Mouse (Mus musculus): ENCODE data around the gene Kiss1. TPM values are rescaled to one million over a fixed set of nuclear protein-coding genes. Genes with fewer than 3 reads are reported as not detected.

The Kiss1 gene
- polyA plus RNA-seq, 1 experiment, result not detected

DNA sequence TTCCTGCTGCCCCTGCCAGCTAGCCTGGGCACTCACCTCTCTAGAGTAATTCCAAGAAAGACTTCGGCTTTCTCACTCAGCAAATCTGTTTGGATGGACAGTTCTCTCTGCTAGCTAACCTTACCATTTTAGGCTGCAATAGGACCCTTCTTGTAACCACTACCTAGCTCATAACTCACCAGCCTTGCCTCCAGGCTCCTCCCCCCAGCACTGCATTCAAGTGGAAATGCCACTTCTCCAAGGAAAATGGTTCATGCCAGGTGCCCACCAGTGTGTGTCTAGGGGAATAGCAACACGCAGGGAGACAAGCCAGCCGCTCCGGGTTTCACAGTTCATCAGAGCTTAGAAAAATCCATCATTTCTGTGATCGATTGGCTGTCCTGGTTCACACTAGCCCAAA lies 55.9 kb downstream of the Kiss1 start:
- H3K36me3 ChIP-seq (ENCODE audit: control insufficient read depth, insufficient read depth, low read length), result no peaks in the 10 kb centered on the region
- H3K27ac ChIP-seq (ENCODE audit: insufficient read depth, low read depth, low read length), result no peak overlapping the region
- H3K27me3 ChIP-seq (ENCODE audit: control insufficient read depth, insufficient read depth, low read length), result no peaks in the 10 kb centered on the region
- TF ChIP-seq CTCF (IDR thresholded peaks at IDR 0.05; ENCODE audit: extremely low read depth, insufficient read length, insufficient replicate concordance, low read depth, low read length), result no peak
- no peak for TF ChIP-seq POLR2A (IDR thresholded peaks at IDR 0.05; ENCODE audit: low read depth, low read length)
- 88% methylated on average over 5 of the region's 5 CpGs for WGBS
- peaks cover 11% of the 10 kb centered on the region for H3K4me1 ChIP-seq (ENCODE audit: control insufficient read depth, insufficient read depth, insufficient read length, low read length)
- no peak overlapping the region for H3K4me3 ChIP-seq (ENCODE audit: low read depth, low read length)

Other genes starting within 250 kb of the Kiss1 start
- 26.7 and 43.3 TPM in 2 replicates for gene Ppp1r15b, start 190.7 kb upstream of the Kiss1 start, polyA plus RNA-seq (2012; rRNA removed)
- 37.1 and 104 TPM in 2 replicates for gene Plekha6, start 157.7 kb upstream of the Kiss1 start, polyA plus RNA-seq (2012; rRNA removed)
- gene Golt1a, start 12.1 kb upstream of the Kiss1 start, polyA plus RNA-seq (2012; rRNA removed), result 25.1 and 48.9 TPM in 2 replicates
- 0.25 and 3.3 TPM in 2 replicates for gene Ren1, start 28.6 kb downstream of the Kiss1 start, polyA plus RNA-seq (2012; rRNA removed)
- 0.20 and 1.0 TPM in 2 replicates for gene Etnk2, start 41.7 kb downstream of the Kiss1 start, polyA plus RNA-seq (2012; rRNA removed)
- 46.7 and 189 TPM in 2 replicates for gene Sox13, start 102.5 kb downstream of the Kiss1 start, polyA plus RNA-seq (2012; rRNA removed)